Mouse (Mus musculus): ENCODE measurements at regions not wholly inside any gene's neighbourhood (a gene's known extent, or its start where the extent isn't known, plus 50 kb on each side); places are given as distances from the start of the nearest gene placed in this dataset.

DNA sequence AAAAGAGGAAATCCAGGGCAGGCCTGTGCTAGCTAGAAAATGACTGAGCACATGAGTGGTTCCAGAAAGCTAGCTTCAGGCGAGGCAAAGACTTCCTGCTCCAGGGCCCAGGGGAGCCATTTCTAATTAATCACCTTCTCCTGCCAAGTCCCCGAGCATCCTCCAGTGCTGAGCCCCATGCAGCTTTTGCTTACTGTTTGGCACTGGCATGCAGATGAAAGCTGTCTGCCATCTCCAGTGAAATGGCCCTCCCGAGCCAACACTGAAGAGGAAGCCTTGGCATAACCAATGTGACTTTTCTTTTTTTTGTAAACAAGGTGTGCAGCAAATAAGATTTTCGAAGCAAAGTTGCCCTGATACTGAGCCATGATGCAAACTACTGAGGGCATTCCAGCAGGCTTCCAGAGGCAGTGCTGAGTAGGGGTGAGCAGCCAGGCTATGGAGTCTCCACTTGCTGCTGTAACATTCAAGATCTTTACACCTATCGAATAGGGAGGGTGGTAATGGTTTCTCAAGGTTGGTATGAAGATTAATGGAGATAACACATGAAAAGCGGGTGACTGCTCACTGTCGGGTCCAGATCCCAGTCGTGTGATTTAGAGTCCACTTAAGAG, 125.4 kb upstream of the Immp2l start:
- H3K27ac ChIP-seq: no peak overlapping the region
- DNase-seq (ENCODE audit: low spot score): peak; percentile 79
- TF ChIP-seq CTCF (IDR thresholded peaks at IDR 0.05; ENCODE audit: low read depth): no peak
- H3K4me2 ChIP-seq (ENCODE audit: low read depth, low read length): no peak overlapping the region
- peak; percentile 79 for ATAC-seq
- 54% methylated on average over 8 of the region's 8 CpGs for WGBS
- no peak overlapping the region for H3K9ac ChIP-seq (replicated peaks; ENCODE audit: low read length)
- H3K4me1 ChIP-seq (ENCODE audit: insufficient read depth, low read length): no peaks in the 10 kb centered on the region
- H3K27me3 ChIP-seq (ENCODE audit: insufficient read depth, low read length): no peaks in the 10 kb centered on the region
- H3K4me3 ChIP-seq (ENCODE audit: low read length): no peak overlapping the region
- no peaks in the 10 kb centered on the region for H3K36me3 ChIP-seq (ENCODE audit: insufficient read depth, low read length)
- no peaks in the 10 kb centered on the region for H3K9me3 ChIP-seq (ENCODE audit: low read length)

DNA sequence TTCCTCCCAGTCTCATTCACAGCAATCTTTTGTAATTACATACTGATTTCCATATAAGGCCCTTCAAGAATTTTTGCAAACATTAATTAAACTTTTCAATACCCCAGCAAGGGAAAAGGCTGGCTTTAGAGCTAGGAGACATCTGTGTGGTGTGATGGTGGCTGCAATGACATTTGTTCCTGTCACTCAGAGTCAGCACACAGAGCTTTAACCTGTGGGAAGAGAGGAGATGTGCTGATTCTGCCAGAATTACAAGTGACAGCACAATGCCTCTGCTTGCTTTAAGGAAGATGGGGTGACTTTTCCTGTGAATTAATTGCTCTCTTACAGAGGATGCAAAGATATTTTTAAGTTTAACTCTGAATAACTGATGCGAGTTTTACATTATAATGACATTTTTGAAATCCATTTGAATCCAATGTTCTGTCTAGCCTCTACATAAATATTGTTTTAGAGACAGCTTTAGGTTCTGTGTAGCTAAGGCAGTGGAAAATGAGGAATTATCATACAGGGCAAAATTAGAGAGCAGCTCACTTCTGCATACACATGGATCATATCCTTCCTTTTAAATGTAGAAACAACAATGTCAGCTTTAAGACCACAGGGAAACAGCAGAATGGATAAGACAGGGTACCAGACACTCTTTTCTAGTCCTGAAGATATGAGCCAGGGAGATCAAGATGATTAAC, 118.1 kb upstream of the Immp2l start:
- 87% methylated on average over 1 of the region's 1 CpGs for WGBS
- H3K36me3 ChIP-seq (ENCODE audit: insufficient read depth, low read length): no peaks in the 10 kb centered on the region
- H3K27ac ChIP-seq: no peak overlapping the region
- no peaks in the 10 kb centered on the region for H3K9me3 ChIP-seq (ENCODE audit: low read length)
- DNase-seq (ENCODE audit: low spot score) (no peak), ATAC-seq (no peak)
- no peak overlapping the region for H3K4me3 ChIP-seq (ENCODE audit: low read length)
- no peak overlapping the region for H3K4me2 ChIP-seq (ENCODE audit: low read depth, low read length)
- no peak for TF ChIP-seq CTCF (IDR thresholded peaks at IDR 0.05; ENCODE audit: low read depth)
- H3K27me3 ChIP-seq (ENCODE audit: insufficient read depth, low read length): no peaks in the 10 kb centered on the region
- no peaks in the 10 kb centered on the region for H3K4me1 ChIP-seq (ENCODE audit: insufficient read depth, low read length)
- H3K9ac ChIP-seq (replicated peaks; ENCODE audit: low read length): no peak overlapping the region

DNA sequence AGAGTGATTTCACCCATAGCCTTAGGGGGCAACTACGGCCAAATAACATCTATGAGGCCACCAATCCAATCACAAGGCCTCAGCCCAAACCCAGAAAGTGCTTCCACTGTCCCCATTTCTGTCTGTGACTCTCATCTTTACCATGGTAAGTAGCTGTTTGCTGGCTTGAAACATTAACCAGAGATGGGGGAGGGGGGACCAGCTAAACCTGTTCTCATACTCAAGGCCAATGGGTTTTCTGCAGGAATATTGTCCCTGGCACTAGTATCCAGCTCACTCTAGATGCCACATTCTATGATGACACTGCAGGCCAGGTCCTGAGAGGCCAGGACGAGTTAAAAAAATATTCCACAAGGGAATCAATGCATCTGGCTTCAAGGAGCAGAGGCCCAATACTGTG, 117.1 kb upstream of the Immp2l start:
- no peak for TF ChIP-seq CTCF (IDR thresholded peaks at IDR 0.05; ENCODE audit: low read depth)

DNA sequence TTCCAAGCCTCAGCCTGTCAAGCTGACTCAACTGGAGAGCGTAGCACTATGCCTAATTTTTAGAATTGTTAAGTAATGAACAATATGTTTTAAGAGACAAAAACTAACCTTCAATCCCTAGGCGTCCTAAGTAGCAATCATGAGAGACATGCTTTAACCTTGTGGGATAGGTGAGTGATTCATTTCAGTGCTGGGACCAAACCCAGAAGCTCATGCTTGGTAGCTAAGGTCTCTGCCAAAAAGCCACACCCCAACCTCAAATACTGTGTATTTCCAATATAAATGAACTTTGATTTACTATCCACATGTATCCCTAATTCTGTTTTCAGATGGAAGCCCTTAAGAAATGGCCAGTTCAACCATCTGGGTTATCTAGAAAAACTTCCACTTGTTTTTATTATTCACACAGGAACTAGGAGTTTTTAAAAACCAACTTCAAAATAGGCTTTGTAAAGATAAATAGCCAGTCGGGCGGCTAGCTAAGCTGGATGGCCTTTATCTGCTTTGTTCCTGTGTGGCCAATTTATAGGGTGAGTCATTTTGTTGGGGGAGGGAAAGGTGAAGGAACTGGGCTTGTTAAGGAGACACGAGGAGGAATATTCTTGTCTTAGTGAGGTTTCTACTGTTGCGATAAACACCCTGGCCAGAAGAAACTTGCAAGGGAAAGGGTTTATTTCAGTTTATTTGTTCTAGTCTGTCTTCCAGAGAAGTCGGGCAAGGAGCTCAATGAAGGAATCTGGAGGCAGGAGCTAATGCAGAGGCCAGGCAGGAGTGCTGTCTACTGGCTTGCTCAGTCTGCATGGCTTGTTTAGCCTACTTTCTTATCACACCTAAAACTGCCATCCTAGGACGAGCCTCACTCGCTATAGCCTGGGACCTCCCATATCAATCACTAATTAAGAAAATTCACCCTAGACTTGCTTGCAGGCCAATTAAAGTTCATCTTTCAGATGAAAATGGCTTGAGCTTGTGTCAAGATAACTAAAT, 114.8 kb upstream of the Immp2l start:
- Histone ChIP-seq H3K27ac (no peak overlapping the region), H3K4me1 (ENCODE audit: insufficient read depth, low read length) (no peaks in the 10 kb centered on the region), H3K36me3 (ENCODE audit: insufficient read depth, low read length) (no peaks in the 10 kb centered on the region), H3K4me2 (ENCODE audit: low read depth, low read length) (no peak overlapping the region), H3K4me3 (ENCODE audit: low read length) (no peak overlapping the region), H3K9me3 (ENCODE audit: low read length) (no peaks in the 10 kb centered on the region), H3K9ac (replicated peaks; ENCODE audit: low read length) (no peak overlapping the region), H3K27me3 (ENCODE audit: insufficient read depth, low read length) (no peaks in the 10 kb centered on the region)
- ATAC-seq (no peak), DNase-seq (ENCODE audit: low spot score) (no peak)
- WGBS: 79% methylated on average over 9 of the region's 9 CpGs
- no peak for TF ChIP-seq CTCF (IDR thresholded peaks at IDR 0.05; ENCODE audit: low read depth)

More for the DNA sequence above, 117.1 kb upstream of the Immp2l start:
- no peak overlapping the region for H3K4me3 ChIP-seq (ENCODE audit: low read length)
- 78% methylated on average over 2 of the region's 2 CpGs for whole genome bisulfite sequencing
- DNase-seq (ENCODE audit: low spot score) (no peak), ATAC-seq (no peak)
- no peak overlapping the region for H3K27ac ChIP-seq
- H3K4me2 ChIP-seq (ENCODE audit: low read depth, low read length): no peak overlapping the region
- H3K36me3 ChIP-seq (ENCODE audit: insufficient read depth, low read length): no peaks in the 10 kb centered on the region
- H3K9ac ChIP-seq (replicated peaks; ENCODE audit: low read length): no peak overlapping the region
- no peaks in the 10 kb centered on the region for H3K4me1 ChIP-seq (ENCODE audit: insufficient read depth, low read length)
- H3K27me3 ChIP-seq (ENCODE audit: insufficient read depth, low read length): no peaks in the 10 kb centered on the region
- H3K9me3 ChIP-seq (ENCODE audit: low read length): no peaks in the 10 kb centered on the region

DNA sequence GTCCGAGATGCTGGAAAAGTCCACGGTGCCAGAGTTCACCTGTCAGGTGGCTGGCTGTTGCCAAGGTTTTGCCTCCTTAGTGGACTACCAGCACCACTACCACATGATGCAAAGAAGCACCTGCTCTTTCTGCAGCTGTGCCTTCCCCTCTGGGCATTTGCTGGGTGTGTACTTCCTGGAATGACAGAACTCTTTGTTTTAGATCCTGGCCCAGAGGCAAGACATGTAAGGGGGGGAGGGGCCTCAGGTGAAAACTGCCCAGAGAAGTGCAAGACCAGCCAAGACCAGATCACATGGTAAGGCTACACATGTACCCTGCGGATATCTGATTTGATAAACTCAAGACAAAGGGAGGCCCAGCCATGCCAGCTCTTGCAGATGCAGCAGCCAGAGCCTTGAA, 106.4 kb upstream of the Immp2l start:
- H3K9ac ChIP-seq (replicated peaks; ENCODE audit: low read length): no peak overlapping the region
- no peak for DNase-seq (ENCODE audit: low spot score)
- no peak overlapping the region for H3K4me2 ChIP-seq (ENCODE audit: low read depth, low read length)
- 92% methylated on average over 3 of the region's 3 CpGs for WGBS
- no peak overlapping the region for H3K27ac ChIP-seq
- no peak for TF ChIP-seq CTCF (IDR thresholded peaks at IDR 0.05; ENCODE audit: low read depth)
- H3K27me3 ChIP-seq (ENCODE audit: insufficient read depth, low read length): no peaks in the 10 kb centered on the region
- peaks cover 3% of the 10 kb centered on the region; the same call in 1 of the 2 replicates for H3K9me3 ChIP-seq (ENCODE audit: low read length)
- no peaks in the 10 kb centered on the region for H3K36me3 ChIP-seq (ENCODE audit: insufficient read depth, low read length)
- no peak for ATAC-seq
- H3K4me1 ChIP-seq (ENCODE audit: insufficient read depth, low read length): no peaks in the 10 kb centered on the region
- no peak overlapping the region for H3K4me3 ChIP-seq (ENCODE audit: low read length)

DNA sequence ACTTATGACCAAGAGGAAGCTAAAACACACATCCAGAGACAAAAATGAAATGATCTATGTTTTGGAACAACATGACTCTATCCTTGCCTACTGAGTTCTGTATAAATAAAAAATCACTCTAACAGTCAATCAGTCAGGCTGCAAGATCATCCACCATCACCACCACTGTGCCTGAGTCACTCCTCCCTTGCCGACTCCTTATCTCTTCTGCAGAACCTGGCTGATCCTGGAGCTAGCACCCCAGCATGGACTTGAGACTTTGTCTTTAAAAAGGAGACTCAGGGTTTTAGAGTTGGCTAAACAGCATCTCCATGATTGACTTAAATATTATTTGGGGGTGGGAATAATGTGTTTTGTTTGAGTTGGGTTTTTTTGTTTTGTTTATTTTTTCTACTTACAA, 101.9 kb upstream of the Immp2l start:
- no peak for ATAC-seq
- peaks cover 10% of the 10 kb centered on the region; the same call in 1 of the 2 replicates for H3K9me3 ChIP-seq (ENCODE audit: low read length)
- TF ChIP-seq CTCF (IDR thresholded peaks at IDR 0.05; ENCODE audit: low read depth): no peak
- no peak for DNase-seq (ENCODE audit: low spot score)
- WGBS: 100% methylated on average over 1 of the region's 1 CpGs
- no peaks in the 10 kb centered on the region for H3K4me1 ChIP-seq (ENCODE audit: insufficient read depth, low read length)
- no peak overlapping the region for H3K4me3 ChIP-seq (ENCODE audit: low read length)
- H3K36me3 ChIP-seq (ENCODE audit: insufficient read depth, low read length): no peaks in the 10 kb centered on the region
- no peaks in the 10 kb centered on the region for H3K27me3 ChIP-seq (ENCODE audit: insufficient read depth, low read length)
- no peak overlapping the region for H3K4me2 ChIP-seq (ENCODE audit: low read depth, low read length)
- no peak overlapping the region for H3K27ac ChIP-seq
- H3K9ac ChIP-seq (replicated peaks; ENCODE audit: low read length): no peak overlapping the region

Measured in hindbrain, postnatal 0 days (tissue).